Mouse (Mus musculus) T-helper 17 cell (primary cell): ENCODE data around the gene Btbd16.

Experiments
- in situ Hi-C, 2 experiments: fragments of 300-600 bp; cut with MboI, MseI; formaldehyde crosslinking; loops; 1 replicate in 1 of 2; 2 replicates in 1 of 2; pipeline ENCODE4 v1.15.1; 2025; ENCODE audit warnings: high pct_unique_total_duplicates in 2 of 2

Btbd16 gene

DNA sequence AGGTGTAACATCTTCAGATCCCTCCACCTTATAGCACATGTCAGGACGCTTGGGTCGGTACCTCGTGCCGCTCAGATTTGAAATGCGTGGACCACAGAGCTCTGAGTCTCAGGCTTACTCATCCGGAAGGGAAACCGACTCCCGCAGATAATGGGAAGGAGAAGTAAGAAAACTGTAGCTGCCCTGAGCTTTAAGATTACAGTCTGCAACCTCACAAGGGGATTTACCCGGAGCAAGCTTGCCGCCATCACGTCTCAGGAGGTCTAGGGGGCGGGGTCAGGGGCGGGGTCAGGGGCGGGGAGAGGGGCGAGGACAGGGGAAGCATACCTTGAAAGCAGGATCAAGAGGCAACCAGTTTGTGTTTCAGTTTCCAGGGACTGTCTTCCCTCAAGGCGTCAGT, 38.5 kb downstream of the Btbd16 start:
- in situ Hi-C loops, result no loop called here

DNA sequence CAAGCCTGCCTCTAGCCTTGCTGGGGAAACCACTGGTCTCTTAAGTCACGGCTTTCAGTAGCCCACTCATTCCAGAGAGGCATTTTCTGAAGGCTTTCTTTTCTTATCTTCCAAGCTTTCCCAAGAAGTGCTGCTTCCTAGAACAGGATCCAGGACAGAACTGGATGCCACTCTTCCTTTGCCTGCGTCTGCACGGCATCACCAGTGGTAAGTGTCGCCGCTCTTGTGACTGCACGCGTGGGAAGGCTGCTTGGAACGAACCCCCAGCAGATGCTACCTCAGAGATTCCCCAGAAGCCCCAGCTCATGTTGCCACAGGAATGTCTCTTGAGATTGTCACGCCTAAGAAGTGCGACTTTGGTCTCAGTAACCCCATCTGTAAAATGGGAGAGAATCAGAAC, 41.7 kb downstream of the Btbd16 start:
- in situ Hi-C loops, result no loop called here

DNA sequence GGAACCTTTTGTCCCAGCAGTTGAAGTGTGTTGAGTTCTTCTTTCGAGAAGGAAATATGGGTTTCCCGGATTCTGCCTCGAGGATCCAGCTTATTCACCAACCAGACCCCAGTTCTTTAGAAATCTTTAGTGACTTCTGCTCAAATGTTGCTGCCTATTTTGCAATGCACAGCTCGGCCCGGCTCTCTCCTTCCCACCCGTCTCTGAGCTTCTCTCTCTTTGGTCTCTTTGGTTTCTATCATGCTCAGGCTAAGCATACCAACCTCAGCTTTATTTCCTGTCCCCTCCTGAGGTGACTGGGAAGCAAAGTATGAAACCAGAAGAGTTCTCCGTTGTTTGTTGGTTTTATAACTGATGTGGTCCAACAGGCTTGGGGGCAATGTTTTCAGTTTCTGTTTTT, 42.4 kb downstream of the Btbd16 start:
- in situ Hi-C loops, result no loop called here

DNA sequence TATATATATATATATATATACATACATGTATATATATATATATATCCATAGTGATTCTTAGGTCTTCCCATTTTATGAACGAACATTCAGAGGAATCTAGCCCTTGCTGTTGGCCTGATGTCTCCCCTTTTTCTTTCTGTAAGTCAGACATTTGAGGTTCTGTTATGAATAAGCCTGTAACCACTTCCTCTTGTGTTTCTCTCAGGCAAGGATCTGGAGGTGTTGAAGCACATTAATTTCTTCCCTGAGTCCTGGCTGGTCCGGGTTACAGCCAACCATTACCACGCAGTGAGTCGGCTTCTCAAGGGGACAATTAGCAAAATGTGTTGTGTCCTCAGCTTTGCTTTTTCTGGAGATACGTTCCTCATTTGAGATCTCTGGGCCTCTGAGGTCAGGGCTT, 44.9 kb downstream of the Btbd16 start:
- in situ Hi-C loops, result no loop called here

DNA sequence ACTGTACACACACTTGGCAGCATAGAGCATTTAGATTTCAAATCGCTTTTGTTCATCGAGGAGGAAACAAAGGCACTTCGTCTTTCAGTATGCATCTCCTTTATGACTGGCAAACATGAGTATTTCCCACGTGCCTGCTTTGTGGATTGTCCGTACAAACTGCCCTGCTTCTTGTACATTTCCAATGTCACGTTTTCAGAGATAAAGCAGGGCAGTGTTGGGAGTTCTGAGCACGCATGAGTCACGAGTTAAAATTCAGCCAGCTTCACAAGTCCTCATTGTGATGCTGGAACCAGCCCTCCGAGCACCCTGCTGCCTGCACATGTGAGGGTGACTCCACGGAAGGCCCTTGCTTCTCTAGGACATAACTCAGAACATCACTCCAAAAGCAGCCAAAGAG, 45.8 kb downstream of the Btbd16 start:
- in situ Hi-C loops, result no loop called here

DNA sequence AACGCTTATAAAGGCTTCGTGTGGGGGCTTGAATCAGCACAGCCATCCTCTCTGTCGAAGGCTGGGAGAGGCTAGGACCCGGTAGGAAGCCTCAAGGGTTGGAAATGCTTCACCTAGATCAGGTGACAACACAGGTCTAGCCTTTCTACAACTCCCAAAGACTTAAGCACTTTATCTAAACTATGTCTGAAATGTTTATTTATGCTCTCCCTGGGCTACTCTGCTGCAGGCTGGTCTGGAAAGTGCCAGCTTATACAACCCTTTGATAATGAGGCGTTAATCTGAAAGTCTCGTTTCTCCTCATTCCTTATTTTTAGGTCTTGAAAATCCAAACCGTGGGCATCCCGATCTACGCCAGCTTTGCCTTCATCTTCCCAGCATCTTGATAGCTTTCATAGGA, 50.1 kb downstream of the Btbd16 start:
- in situ Hi-C loops, result no loop called here

DNA sequence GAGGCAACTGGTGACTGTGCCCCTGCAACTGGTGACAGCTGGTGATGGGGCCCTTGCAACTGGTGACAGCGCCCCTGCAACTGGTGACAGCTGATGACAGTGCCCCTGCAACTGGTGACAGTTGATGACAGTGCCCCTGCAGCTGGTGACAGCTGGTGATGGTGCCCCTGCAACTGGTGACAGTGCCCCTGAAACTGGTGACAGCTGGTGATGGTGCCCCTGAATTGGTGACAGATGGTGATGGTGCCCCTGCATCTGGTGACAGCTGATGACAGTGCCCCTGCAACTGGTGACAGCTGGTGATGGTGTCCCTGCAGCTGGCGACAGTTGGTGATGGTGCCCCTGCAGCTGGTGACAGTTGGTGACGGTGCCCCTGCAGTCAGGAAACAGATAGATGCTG, 52.5 kb downstream of the Btbd16 start:
- in situ Hi-C loops, result no loop called here

DNA sequence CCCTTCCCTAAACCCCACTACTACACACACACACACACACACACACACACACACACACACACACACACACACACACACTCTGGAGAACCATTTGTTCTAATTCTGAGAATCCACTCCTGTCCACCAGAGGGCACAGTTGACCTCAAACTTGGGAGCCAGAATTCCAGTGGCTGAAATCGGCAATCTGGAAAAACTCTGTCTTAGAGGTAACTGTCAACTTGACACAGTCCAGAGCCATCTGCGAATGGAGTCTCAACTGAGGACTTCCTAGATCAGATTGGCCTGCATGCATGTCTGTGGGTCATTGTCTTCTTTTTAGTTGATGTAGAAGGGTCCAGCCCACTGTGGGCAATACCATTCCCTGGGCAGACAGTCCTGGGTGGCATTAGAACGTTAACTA, 53.6 kb downstream of the Btbd16 start:
- in situ Hi-C loops, result no loop called here

DNA sequence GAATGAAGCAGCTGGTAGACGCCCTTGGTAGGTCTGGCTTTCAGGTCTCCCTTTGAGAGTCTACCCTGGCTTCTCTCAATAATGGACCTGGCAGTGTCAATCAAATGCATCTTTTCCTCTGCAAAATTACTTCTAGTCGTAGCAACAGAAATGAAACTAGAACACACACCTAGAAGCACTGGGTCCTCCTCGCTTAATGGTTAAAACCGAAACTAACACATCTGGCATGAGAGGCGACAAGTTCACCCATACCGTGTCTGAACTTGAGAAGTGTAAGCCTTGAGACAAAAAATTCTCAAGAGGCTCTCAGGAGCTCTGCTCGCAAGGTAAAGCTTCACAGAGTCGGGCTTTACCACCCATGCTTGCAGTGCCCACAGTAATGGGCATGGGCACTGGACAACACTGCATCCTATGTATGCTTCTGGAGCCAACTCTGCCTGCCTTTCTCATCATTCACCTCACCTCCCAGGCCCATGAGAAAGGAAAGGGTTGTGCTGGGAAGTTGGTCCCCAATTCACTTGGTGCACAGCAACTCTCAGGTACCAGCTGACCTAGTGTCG, 54.1 kb downstream of the Btbd16 start:
- in situ Hi-C loops, result no loop called here

DNA sequence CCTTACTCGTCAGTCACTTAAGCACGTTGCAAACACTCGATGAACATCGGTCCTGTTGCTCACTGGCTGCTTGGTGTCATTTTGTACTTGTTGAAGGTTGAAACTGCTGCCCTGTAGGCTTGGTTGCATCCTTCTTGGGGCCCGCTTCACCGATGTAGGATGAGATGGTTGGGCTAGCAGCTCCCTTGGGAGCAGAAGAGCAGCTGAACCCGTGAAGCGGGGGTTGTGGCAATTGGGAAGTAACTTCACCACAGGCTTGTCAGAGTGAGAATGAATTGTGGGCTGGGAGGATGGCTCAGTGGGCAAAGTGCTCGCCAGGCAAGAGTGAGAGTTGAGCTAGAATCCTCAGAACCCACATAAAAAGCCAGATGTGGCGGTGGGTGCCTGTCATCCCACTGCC, 54.6 kb downstream of the Btbd16 start:
- in situ Hi-C loops, result no loop called here

DNA sequence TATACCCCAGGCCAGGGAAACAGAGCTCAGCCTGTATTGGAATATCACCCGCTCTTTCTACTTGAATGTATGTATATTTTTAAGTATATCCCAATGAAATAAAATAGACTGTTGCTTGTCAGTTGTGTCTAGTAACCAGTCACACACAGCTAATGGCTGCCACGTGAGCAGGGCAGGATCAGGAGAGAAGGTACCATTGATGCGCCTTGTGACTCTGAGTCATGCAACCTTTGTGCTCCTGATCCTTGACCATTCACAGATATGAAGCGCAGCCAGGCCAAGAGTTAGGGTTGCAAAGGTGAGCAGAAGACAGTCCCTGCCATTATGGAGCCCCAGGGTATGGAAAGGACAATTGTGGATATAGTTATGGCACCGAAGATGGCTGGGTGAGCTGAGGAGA, 57.7 kb downstream of the Btbd16 start:
- in situ Hi-C loops, result no loop called here

DNA sequence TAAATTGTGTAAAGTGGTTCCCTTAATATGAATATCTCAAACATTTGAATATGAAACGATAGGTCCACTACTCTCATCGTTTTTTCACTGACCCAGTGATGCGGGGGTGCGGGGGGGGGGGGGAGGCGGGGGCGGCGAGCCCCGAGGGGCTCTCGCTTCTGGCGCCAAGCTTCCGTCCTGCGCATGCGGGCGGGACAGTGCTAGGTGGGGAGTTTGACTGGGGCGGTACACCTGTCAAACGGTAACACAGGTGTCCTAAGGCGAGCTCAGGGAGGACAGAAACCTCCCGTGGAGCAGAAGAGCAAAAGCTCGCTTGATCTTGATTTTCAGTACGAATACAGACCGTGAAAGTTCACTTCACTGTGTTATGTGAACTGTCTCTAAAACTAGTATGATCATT, 60.4 kb downstream of the Btbd16 start:
- in situ Hi-C loops, result no loop called here

DNA sequence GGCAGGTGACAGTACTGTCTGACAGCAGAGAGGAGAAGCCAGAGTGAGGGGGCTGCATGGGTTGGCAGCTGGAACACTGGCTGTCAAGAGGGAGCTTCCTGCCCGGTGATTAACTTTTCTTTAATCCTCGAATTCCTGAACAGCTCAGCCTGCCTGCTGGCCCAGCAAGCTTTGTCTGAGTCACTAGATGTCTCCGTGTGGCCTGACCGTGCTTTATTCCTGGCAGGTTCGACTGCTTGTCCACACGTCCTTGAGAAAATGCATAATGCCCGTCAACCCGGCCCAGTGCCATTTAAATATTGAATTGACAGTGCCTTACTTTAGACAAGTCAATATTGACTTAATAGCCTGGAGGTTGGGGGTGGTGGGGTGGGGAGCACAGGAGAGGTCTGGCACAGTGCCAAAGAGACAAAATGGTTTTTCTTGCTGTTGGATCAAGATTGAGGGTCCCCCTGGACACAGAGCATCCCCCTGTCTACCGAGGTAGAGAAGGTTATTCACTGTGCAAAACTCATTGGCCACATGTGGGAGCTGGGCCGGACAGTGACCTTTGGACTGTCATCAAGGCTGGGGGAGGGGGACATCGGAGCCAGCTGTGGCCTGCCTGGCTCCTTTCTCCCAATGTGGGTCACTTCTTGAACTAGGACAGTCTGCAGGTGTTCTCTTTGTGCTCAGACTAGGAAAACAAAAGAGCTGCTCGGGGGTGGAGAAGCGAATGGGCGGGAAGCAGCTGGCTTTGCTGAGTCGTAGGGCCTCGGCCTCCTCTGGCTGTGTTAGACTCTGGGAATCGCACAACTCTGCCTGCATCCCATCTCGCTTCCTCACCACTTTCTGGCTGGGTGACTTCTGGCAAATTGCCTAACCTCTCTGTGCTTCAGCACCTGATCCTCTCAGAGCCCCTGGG, 61.3 kb downstream of the Btbd16 start:
- in situ Hi-C loops, result no loop called here

DNA sequence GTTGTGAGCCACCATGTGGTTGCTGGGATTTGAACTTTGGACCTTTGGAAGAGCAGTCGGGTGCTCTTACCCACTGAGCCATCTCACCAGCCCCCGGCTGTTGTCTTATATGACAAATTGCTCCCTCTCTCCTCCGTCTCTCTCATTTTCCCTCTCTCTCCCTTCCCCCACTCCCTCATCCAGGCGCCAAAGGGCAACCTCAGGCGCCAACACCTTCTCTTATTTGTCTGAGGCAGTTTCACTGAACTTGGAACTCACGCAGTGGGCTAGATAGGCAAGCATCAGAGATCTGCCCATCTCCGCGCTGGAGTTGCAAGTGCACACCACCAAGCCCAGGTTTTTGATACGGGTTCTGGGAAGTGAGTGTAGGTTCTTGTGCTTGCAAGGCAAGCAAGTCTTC, 62.2 kb downstream of the Btbd16 start:
- in situ Hi-C loops, result no loop called here

DNA sequence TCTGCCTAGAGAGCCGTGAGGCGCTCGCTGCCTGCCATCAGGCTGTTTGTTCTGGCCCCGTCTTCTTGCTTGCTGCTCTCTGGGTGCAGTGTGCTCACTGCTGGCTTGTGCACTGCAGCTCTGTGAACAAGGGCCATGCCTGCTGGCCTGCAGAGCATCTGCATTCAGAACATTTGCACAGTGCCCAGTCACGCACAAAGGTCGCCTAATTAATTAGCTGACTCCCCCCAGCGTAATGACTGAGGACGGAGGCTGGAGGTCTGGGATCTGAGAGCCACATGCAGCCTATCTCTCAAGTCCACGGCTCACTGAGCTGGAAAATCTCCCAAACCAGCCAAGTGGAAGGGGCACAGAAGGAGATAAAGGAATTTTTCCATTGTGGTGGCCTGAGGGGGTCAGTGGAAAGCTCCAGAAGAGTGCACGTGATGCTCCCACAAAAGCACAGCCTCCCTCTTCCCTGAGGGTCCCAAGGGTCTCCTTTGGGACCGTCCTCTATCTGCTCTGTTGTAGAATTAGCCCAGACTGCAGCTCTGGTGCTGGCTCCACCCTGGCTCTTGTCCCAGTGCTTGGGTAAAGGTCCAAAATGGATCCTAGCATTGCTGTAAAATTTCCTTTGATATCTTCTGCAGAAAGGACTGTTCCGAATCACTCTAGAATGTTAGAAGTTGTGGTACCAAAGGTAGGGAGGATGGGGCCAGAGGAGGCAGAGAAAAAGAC, 64.2 kb downstream of the Btbd16 start:
- in situ Hi-C loops, result no loop called here

DNA sequence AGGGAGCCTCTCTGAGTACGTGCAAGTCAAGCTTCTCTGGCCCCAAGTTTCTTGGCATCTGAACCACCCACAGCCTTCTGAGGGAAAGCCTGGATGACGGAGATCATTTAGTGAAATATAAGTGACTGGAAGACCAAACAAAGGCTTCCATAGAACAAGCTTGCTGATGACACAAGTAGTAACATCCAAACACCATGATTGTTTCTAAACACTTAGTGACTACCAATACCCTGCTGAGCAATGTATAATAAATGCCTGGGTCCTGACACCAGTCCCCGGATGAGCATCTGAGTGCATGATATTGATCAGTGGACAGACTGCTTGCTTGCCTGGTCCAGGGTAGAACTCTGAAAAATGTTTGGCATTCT, 64.8 kb downstream of the Btbd16 start:
- in situ Hi-C loops, result no loop called here

DNA sequence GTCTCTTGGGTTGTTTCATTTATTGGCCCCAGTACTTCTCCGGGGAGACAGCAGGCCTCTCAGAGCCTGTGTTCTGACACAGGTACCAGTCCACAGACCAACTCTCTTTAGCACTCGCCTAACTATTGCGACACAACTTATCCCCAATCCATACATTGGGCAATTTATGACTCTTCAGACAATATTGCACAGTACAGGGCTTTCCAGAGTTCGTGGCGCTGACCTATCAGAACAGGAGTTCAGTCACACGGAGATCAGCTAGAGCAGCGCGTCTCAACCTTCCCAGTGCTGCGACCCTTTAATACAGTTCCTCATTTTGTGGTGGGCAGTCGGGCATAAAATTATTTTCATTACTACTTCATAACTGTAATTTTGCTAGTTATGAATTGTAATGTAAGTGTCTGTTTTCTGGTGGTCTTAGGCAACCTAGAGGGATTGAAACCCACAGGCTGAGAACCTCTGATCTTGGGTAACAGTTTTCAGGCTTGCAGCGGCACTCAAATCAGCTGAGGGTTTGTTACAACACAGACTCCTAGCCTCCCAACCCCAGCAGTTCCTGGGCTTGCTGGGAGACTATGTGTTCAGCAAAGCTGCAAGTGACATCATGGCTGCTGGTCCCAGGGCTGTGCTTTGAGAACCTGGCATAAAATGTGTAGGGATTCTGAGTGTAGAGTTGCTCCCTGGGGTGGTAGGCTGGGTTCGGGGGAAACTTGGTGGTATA, 65.7 kb downstream of the Btbd16 start:
- in situ Hi-C loops, result loop anchor here in 1 of 2 experiments (10.0 kb wide), 1 partner anchor 1535 kb away; no protein-coding TSS in a partner anchor

DNA sequence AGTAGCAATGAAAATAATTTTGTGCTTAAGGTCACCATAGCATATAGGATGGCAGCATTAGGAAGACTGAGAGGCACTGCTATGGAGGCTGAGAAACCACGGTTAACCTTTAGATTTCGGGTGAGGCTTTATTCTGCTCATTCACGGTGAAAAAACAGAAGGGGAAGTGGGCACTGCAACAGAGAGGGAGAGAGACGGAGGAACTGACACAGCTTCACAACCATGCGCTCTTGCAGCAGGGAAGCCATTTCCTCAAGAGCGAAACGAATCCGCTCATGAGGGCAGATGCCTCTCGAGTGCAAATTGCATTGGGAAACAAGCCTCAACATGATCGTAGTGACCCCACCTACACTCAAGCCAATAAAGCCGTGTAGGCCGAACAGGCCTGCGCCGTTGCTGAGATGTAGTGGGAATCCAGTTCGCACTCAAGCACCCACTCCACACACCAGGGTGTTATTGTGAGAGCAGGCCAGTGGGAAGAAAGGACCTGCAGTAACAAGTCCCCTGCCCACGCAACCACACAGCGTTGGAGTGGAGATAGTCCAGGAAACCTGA, 73.4 kb downstream of the Btbd16 start:
- in situ Hi-C loops, result loop anchor here in 1 of 2 experiments (10.0 kb wide), 1 partner anchor 1528 kb away; no protein-coding TSS in a partner anchor

DNA sequence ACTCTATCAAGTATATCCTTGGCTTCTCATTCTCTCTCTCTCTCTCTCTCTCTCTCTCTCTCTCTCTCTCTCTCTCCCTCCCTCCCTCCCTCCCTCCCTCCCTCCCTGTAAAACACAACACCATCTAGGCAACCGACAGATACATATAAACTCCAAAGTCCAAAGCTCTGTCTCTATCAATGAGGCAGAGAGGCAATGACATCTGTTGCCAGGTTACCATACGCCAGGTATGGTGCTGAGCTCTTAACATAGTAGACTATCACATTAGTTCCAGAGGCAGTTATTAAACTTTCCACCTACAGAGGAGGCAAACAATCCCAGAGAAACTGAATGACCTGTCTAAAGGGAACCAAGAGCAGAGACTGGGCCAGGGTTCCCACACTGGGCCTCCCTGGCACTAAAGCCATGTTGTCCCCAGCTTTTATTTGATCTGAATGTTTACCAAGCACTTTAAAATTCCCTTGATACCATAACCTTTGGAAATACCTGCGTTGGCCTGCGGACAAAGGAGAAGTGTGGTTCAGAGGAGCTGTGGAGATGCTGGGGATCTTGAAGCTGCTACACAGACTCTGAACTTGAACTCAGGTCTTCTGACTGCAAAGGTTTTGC, 80.9 kb downstream of the Btbd16 start:
- in situ Hi-C loops, result loop anchor here in 1 of 2 experiments (5.0 to 10.0 kb wide), 2 partner anchors 82 to 1460 kb away; partner anchors contain the start of gene Btbd16

DNA sequence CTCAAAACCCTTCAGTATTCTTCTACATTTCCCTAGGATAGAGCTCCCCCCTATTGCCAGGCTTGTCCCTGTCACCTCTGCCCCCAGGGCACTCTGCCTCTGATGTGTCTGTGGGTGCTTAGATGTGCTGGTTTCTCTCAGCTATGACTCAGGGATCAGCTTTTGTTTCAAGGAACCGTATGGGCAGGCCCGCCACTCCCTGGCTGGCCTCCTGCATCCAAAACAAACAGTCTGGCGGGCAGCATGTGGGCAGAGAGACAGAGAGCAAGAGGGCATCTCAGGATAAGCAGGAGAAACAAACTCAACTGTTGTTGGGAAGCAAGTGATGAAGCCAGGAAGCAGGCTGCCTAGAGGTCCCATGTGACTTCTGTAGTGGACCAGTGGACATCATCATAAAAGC, 81.8 kb downstream of the Btbd16 start:
- in situ Hi-C loops, result loop anchor here in 1 of 2 experiments (5.0 to 10.0 kb wide), 2 partner anchors 83 to 1461 kb away; partner anchors contain the start of gene Btbd16

DNA sequence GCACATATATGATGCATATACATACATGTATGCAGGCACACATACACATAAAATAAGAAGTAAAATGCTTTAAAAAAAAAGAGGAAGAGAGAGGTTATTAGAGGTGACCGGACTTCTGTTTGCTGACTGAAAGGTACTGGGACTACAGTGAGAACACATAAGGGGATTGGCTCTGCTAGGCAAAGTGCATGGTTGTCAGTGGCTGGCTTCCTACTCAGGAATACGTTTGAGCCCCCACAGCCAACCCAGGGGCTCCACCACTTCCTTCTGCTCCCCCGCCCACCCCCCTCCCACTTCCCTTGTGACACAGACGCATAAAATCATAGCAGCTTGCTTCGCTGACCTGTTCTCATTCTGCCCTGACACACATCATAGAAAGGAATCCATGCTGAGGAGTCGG, 84.1 kb downstream of the Btbd16 start:
- in situ Hi-C loops, result loop anchor here in 1 of 2 experiments (5.0 to 10.0 kb wide), 2 partner anchors 86 to 1463 kb away; partner anchors contain the start of gene Btbd16
